8 mouse cellular contexts compared by ENCODE assay signal in genomic region chr9:44482552-44482951, GRCm38 (mm10). TPM values are rescaled to one million over a fixed set of nuclear protein-coding genes. Genes with fewer than 3 reads are reported as not detected.
DNase-seq lines count a peak whose midpoint lies in the region; ATAC-seq and TF ChIP-seq lines count a peak whose summit lies in the region.

Gene Bcl9l (plus strand): TSS chr9:44482825.

- H3K4me1 ChIP-seq in ES-Bruce4 (ENCODE audit: control insufficient read depth, insufficient read depth, low read length) = peaks cover 8% of the 10 kb centered on the region
- peaks cover 60% of the 10 kb centered on the region for H3K4me1 ChIP-seq in forebrain, embryonic 16.5 days (replicated peaks; ENCODE audit: control insufficient read depth, insufficient read depth, low read length)
- peaks cover 27% of the 10 kb centered on the region for H3K4me1 ChIP-seq in lung, adult 2 months (ENCODE audit: control insufficient read depth, insufficient read depth, low read length)
- peaks cover 68% of the 10 kb centered on the region for H3K4me1 ChIP-seq in neural tube, embryonic 15.5 days

- 0 out of 2 replicates have a peak, but pooled peaks have one; percentile 36 for TF ChIP-seq EP300 in ES-Bruce4 (IDR thresholded peaks at IDR 0.05; ENCODE audit: insufficient read depth, low read depth, low read length)

- peak; percentile 79 for ATAC-seq in forebrain, embryonic 16.5 days
- ATAC-seq in neural tube, embryonic 15.5 days (ENCODE audit: low FRiP score) = peak; percentile 46

- peak within 1 kb of the TSS; percentile 94 for H3K4me3 ChIP-seq in ES-Bruce4 (ENCODE audit: low read depth, low read length)
- H3K4me3 ChIP-seq in forebrain, embryonic 16.5 days (replicated peaks; ENCODE audit: low read length) = peak within 1 kb of the TSS; percentile 73
- H3K4me3 ChIP-seq in layer of hippocampus, adult 2 months = peak within 1 kb of the TSS; percentile 85
- peak within 1 kb of the TSS; percentile 80 for H3K4me3 ChIP-seq in lung, adult 2 months (replicated peaks; ENCODE audit: extremely low read depth, low read depth, low read length)
- peak within 1 kb of the TSS; percentile 72 for H3K4me3 ChIP-seq in neural tube, embryonic 15.5 days (replicated peaks)

- H3K36me3 ChIP-seq in ES-Bruce4 (ENCODE audit: control insufficient read depth, insufficient read depth, low read length, poor library complexity, severe bottlenecking) = no peaks in the 10 kb centered on the region
- H3K36me3 ChIP-seq in forebrain, embryonic 16.5 days (ENCODE audit: control insufficient read depth, insufficient read depth) = no peaks in the 10 kb centered on the region
- no peaks in the 10 kb centered on the region for H3K36me3 ChIP-seq in neural tube, embryonic 15.5 days

- no peaks in the 10 kb centered on the region for H3K9me3 ChIP-seq in ES-Bruce4 (replicated peaks; ENCODE audit: control insufficient read depth, insufficient read depth, low read length, poor library complexity, severe bottlenecking)
- no peaks in the 10 kb centered on the region for H3K9me3 ChIP-seq in forebrain, embryonic 16.5 days (ENCODE audit: control insufficient read depth, low read length)
- no peaks in the 10 kb centered on the region for H3K9me3 ChIP-seq in neural tube, embryonic 15.5 days (replicated peaks)

- peak within 1 kb of the TSS; percentile 92 for H3K9ac ChIP-seq in ES-Bruce4 (ENCODE audit: low read depth, poor library complexity, severe bottlenecking)
- H3K9ac ChIP-seq in forebrain, embryonic 16.5 days (replicated peaks; ENCODE audit: low read depth, low read length) = peak within 1 kb of the TSS; percentile 88
- peak within 1 kb of the TSS; percentile 83 for H3K9ac ChIP-seq in neural tube, embryonic 15.5 days (replicated peaks)

- H3K27ac ChIP-seq in ES-Bruce4 (ENCODE audit: insufficient read depth, low read length) = no peak within 1 kb of the TSS
- peak within 1 kb of the TSS; percentile 95 for H3K27ac ChIP-seq in forebrain, embryonic 16.5 days (ENCODE audit: low read length)
- H3K27ac ChIP-seq in layer of hippocampus, adult 2 months = peak within 1 kb of the TSS; percentile 98
- H3K27ac ChIP-seq in neural tube, embryonic 15.5 days (replicated peaks) = peak within 1 kb of the TSS; percentile 97

- TF ChIP-seq CTCF in ES-Bruce4 (IDR thresholded peaks at IDR 0.05; ENCODE audit: low read depth, low read length) = peak; percentile 33
- TF ChIP-seq CTCF in layer of hippocampus, adult 2 months (conservative IDR thresholded peaks at IDR 0.05) = peak; percentile 90
- 0 out of 2 replicates have a peak, but pooled peaks have one; percentile 20 for TF ChIP-seq CTCF in lung, adult 2 months (IDR thresholded peaks at IDR 0.05; ENCODE audit: insufficient read depth, low read length)

- intact Hi-C loops in heart, postnatal 25 days (cut with DNase I) = no loop called here

- H3K4me2 ChIP-seq in forebrain, embryonic 16.5 days (ENCODE audit: low read length) = peak within 1 kb of the TSS; percentile 88
- H3K4me2 ChIP-seq in neural tube, embryonic 15.5 days = peak within 1 kb of the TSS; percentile 98

- under 1% methylated on average over 27 of the region's 31 CpGs for WGBS in forebrain, embryonic 16.5 days
- WGBS in lung, adult 2 months = under 1% methylated on average over 31 of the region's 31 CpGs
- WGBS in neural tube, embryonic 15.5 days = 0% methylated on average over 31 of the region's 31 CpGs

- DNase-seq in c-Kit-positive CD71-positive TER-119-positive erythroid progenitor cells, embryonic 14.5 days (ENCODE audit: low spot score) = peak; percentile 50
- peak; percentile 91 for DNase-seq in heart, postnatal 25 days (ENCODE audit: low spot score)
- DNase-seq in layer of hippocampus, adult 2 months (ENCODE audit: low spot score in 2 of 2) = peak; percentile 92 to 93
- DNase-seq in lung, adult 2 months = peak; percentile 92
- DNase-seq in testis, postnatal 10 days (ENCODE audit: low spot score) = peak; percentile 97

- no peaks in the 10 kb centered on the region for H3K27me3 ChIP-seq in ES-Bruce4 (ENCODE audit: control insufficient read depth, insufficient read depth, low read length, poor library complexity, severe bottlenecking)
- no peaks in the 10 kb centered on the region for H3K27me3 ChIP-seq in forebrain, embryonic 16.5 days (replicated peaks; ENCODE audit: control insufficient read depth, insufficient read depth, low read length)
- H3K27me3 ChIP-seq in neural tube, embryonic 15.5 days (replicated peaks) = no peaks in the 10 kb centered on the region

- TF ChIP-seq POLR2A in ES-Bruce4 (IDR thresholded peaks at IDR 0.05; ENCODE audit: insufficient read depth, low read length) = no peak
- peak; percentile 91 for TF ChIP-seq POLR2A in lung, adult 2 months (IDR thresholded peaks at IDR 0.05; ENCODE audit: borderline replicate concordance, extremely low read depth, low read depth, low read length)

RNA-seq across cellular contexts. Expression of gene Bcl9l, which starts in this region (rescaled TPM):
- 22.6 and 25.6 TPM in 2 replicates for polyA plus RNA-seq in ES-Bruce4 (2011; ENCODE audit: insufficient read depth, insufficient read length, low read depth, missing spikeins)
- polyA plus RNA-seq in forebrain, embryonic 16.5 days (2015; fragmentation: Nextera tagmentation; extraction: Ambion mirVana) = 13.8 and 15.0 TPM in 2 replicates
- total RNA-seq in heart, postnatal 25 days (2021) = 10 to 100 TPM; 44.9 to 57.6 TPM
- 10 to 100 TPM; 68.4 to 76.9 TPM for total RNA-seq in layer of hippocampus, adult 2 months (2021)
- polyA plus RNA-seq in lung, adult 2 months (2012; rRNA removed) = 69.0 and 70.7 TPM in 2 replicates
- 9.7 and 11.5 TPM in 2 replicates for polyA plus RNA-seq in neural tube, embryonic 15.5 days (2015; fragmentation: Nextera tagmentation; extraction: Ambion mirVana)

Comparison
In these comparisons a context has a peak if more than half of its experiments do, and no peak if none do; other contexts are left out.
1. CTCF ChIP-seq: peak in every context shown above with its lines; median percentile 90 in layer of hippocampus, adult 2 months; 33 in ES-Bruce4; 20 in lung, adult 2 months.